Mouse (Mus musculus) MEL (cell line): ENCODE measurements at regions not wholly inside any gene's neighbourhood (a gene's known extent, or its start where the extent isn't known, plus 50 kb on each side); places are given as distances from the start of the nearest gene placed in this dataset.

ENCODE experiments used
- DNase-seq: peaks from one replicate; pipeline ENCODE4 v3.0.0; 2011; ENCODE audit warnings: low read depth, low spot score
- H3K27ac ChIP-seq: 2 replicates; pipeline ENCODE4 v1.5.1; 2012; ENCODE audit warnings: low read depth, mild to moderate bottlenecking, control low read depth, low read length, moderate library complexity; ENCODE audit not compliant: control insufficient read depth
- H3K27me3 ChIP-seq, 2 experiments: fragments of 150-350 bp in 1 of 2; sonication (generic) in 1 of 2; 2 replicates each; pipeline ENCODE4 v1.6.1; 2012; ENCODE audit warnings: low read length in 2 of 2, mild to moderate bottlenecking in 2 of 2, improper control_type of control experiment in 1 of 2, moderate library complexity in 1 of 2; ENCODE audit not compliant: insufficient read depth in 2 of 2, control insufficient read depth in 1 of 2
- H3K36me3 ChIP-seq, 2 experiments: 2 replicates each; pipeline ENCODE4 v1.6.1; 2012 to 2014; ENCODE audit warnings: low read length in 2 of 2, improper control_type of control experiment in 1 of 2, inconsistent platforms in 1 of 2, mild to moderate bottlenecking in 1 of 2; ENCODE audit not compliant: insufficient read depth in 2 of 2, control insufficient read depth in 1 of 2
- H3K4me1 ChIP-seq, 2 experiments: fragments of 150-350 bp in 1 of 2; sonication (generic) in 1 of 2; 2 replicates each; pipeline ENCODE4 v1.6.1; 2012; ENCODE audit warnings: low read length in 2 of 2, improper control_type of control experiment in 1 of 2, mild to moderate bottlenecking in 1 of 2; ENCODE audit not compliant: insufficient read depth in 2 of 2, control insufficient read depth in 1 of 2
- H3K4me3 ChIP-seq, 2 experiments: fragments of 150-350 bp in 1 of 2; sonication (generic) in 1 of 2; 2 replicates each; pipeline ENCODE4 v1.5.1; 2012; ENCODE audit warnings: low read depth in 2 of 2, low read length in 2 of 2, mild to moderate bottlenecking in 2 of 2, moderate library complexity in 2 of 2, control low read depth in 1 of 2, improper control_type of control experiment in 1 of 2; ENCODE audit not compliant: control insufficient read depth in 1 of 2, insufficient read depth in 1 of 2
- H3K79me2 ChIP-seq: 2 replicates; pipeline ENCODE4 v1.6.1; 2012; ENCODE audit warnings: mild to moderate bottlenecking, low read length, moderate library complexity; ENCODE audit not compliant: control insufficient read depth, poor library complexity, insufficient read depth
- H3K9ac ChIP-seq: 2 replicates; pipeline ENCODE4 v1.6.1; 2012; ENCODE audit warnings: low read depth, mild to moderate bottlenecking, control low read depth, low read length, moderate library complexity; ENCODE audit not compliant: control insufficient read depth, poor library complexity, severe bottlenecking
- H3K9me3 ChIP-seq: fragments of 150-350 bp; sonication (generic); replicated peaks from 2 replicates; pipeline ENCODE4 v1.6.1; 2012; ENCODE audit warnings: mild to moderate bottlenecking, low read length, improper control_type of control experiment, moderate library complexity; ENCODE audit not compliant: insufficient read depth
- CHD2 ChIP-seq: IDR thresholded peaks from 2 replicates; pipeline ENCODE4 v1.6.1; 2011; ENCODE audit warnings: low read length, improper control_type of control experiment
- CTCF ChIP-seq, 3 experiments: IDR thresholded peaks in 2 of 3; conservative IDR thresholded peaks in 1 of 3; 2 replicates each; pipeline ENCODE4 v1.5.1; 2011 to 2012; ENCODE audit warnings: low read length in 3 of 3, low read depth in 2 of 3, mild to moderate bottlenecking in 2 of 3, improper control_type of control experiment in 1 of 3, inconsistent platforms in 1 of 3, mixed read lengths in 1 of 3, moderate library complexity in 1 of 3; ENCODE audit not compliant: control insufficient read depth in 1 of 3, insufficient read depth in 1 of 3, poor library complexity in 1 of 3, severe bottlenecking in 1 of 3
- E2F4 ChIP-seq: IDR thresholded peaks from 2 replicates; pipeline ENCODE4 v1.6.1; 2011; ENCODE audit warnings: low read depth, low read length, improper control_type of control experiment, borderline replicate concordance
- ETS1 ChIP-seq: IDR thresholded peaks from 2 replicates; pipeline ENCODE4 v1.6.1; 2012; ENCODE audit warnings: low read depth, mild to moderate bottlenecking, inconsistent platforms, low read length, improper control_type of control experiment, moderate library complexity
- GATA1 ChIP-seq: IDR thresholded peaks from 2 replicates; pipeline ENCODE4 v1.6.1; 2011; ENCODE audit warnings: low read depth, low read length, improper control_type of control experiment
- HCFC1 ChIP-seq: IDR thresholded peaks from 2 replicates; pipeline ENCODE4 v1.6.1; 2012; ENCODE audit warnings: low read depth, mild to moderate bottlenecking, inconsistent platforms, low read length, improper control_type of control experiment, moderate library complexity
- JUND ChIP-seq: IDR thresholded peaks from 2 replicates; pipeline ENCODE4 v1.6.1; 2011; ENCODE audit warnings: low read depth, mild to moderate bottlenecking, improper control_type of control experiment, low read length
- KAT2A ChIP-seq: conservative IDR thresholded peaks from 2 replicates; pipeline ENCODE4 v1.6.1; 2012; ENCODE audit warnings: low read depth, low read length, improper control_type of control experiment, inconsistent platforms
- MAFK ChIP-seq: IDR thresholded peaks from 2 replicates; pipeline ENCODE4 v1.6.1; 2011; ENCODE audit warnings: low read depth, mild to moderate bottlenecking, low read length, improper control_type of control experiment, borderline replicate concordance
- MXI1 ChIP-seq: IDR thresholded peaks from 2 replicates; pipeline ENCODE4 v1.6.1; 2011; ENCODE audit warnings: mild to moderate bottlenecking, low read depth, low read length, improper control_type of control experiment
- MYC ChIP-seq: IDR thresholded peaks from 2 replicates; pipeline ENCODE4 v1.6.1; 2011; ENCODE audit warnings: low read depth, mild to moderate bottlenecking, low read length, improper control_type of control experiment, moderate library complexity
- RAD21 ChIP-seq: IDR thresholded peaks from 2 replicates; pipeline ENCODE4 v1.6.1; 2011; ENCODE audit warnings: mild to moderate bottlenecking, low read depth, low read length, improper control_type of control experiment
- SMC3 ChIP-seq: IDR thresholded peaks from 2 replicates; pipeline ENCODE4 v1.6.1; 2011; ENCODE audit warnings: low read depth, low read length, improper control_type of control experiment
- UBTF ChIP-seq: IDR thresholded peaks from 2 replicates; pipeline ENCODE4 v1.6.1; 2012; ENCODE audit warnings: low read depth, mild to moderate bottlenecking, inconsistent platforms, low read length, improper control_type of control experiment, moderate library complexity, borderline replicate concordance; ENCODE audit not compliant: insufficient read depth
- USF1 ChIP-seq: IDR thresholded peaks from 2 replicates; pipeline ENCODE4 v1.6.1; 2014; ENCODE audit warnings: low read depth, mild to moderate bottlenecking, inconsistent platforms, low read length, improper control_type of control experiment, moderate library complexity
- USF2 ChIP-seq, 2 experiments: IDR thresholded peaks; 2 replicates each; pipeline ENCODE4 v1.6.1; 2011 to 2012; ENCODE audit warnings: improper control_type of control experiment in 2 of 2, low read length in 2 of 2, borderline replicate concordance in 1 of 2, inconsistent platforms in 1 of 2, low read depth in 1 of 2, mild to moderate bottlenecking in 1 of 2; ENCODE audit not compliant: insufficient read depth in 1 of 2

DNA sequence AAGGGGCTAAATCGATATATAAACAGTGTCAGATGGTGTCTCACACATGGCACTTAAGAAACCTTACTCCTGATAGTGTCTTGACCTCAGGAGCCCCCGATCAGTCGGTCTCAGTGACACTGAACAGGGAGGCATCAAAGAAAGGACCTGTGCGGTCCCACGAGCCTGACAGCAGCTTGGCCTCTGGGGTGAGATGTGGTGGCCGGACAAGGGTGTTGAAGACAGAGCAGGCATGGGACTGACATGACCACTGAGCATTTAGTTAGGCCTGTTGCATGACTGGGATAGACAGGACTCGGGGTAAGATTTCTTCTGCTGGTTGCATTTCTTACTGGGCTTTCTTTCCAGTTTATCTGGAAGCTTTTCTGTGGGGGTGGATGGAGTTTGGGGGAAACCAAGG lies 99.3 kb upstream of the Jag1 start:
- H3K36me3 ChIP-seq, result no peaks in the 10 kb centered on the region
- TF ChIP-seq MYC (no peak), ETS1 (no peak), RAD21 (no peak), USF2 (IDR thresholded peaks at IDR 0.05; ENCODE audit: borderline replicate concordance in 1 of 2, insufficient read depth in 1 of 2, low read depth in 1 of 2, low read length in 2 of 2) (no peak), CTCF (IDR thresholded peaks at IDR 0.05 in 2 of 3, conservative IDR thresholded peaks at IDR 0.05 in 1 of 3; ENCODE audit: control insufficient read depth in 1 of 3, insufficient read depth in 1 of 3, low read depth in 2 of 3, low read length in 3 of 3, poor library complexity in 1 of 3, severe bottlenecking in 1 of 3) (no peak), USF1 (no peak), SMC3 (no peak), E2F4 (no peak), JUND (no peak), GATA1 (no peak), MXI1 (no peak), UBTF (no peak), MAFK (no peak), KAT2A (no peak), HCFC1 (no peak)
- H3K27me3 ChIP-seq, result no peaks in the 10 kb centered on the region
- H3K27ac ChIP-seq, result no peak overlapping the region
- H3K79me2 ChIP-seq, result no peaks in the 10 kb centered on the region
- H3K9me3 ChIP-seq, result no peaks in the 10 kb centered on the region
- no peak overlapping the region for H3K4me3 ChIP-seq
- no peak overlapping the region for H3K9ac ChIP-seq
- no peak for DNase-seq
- no peaks in the 10 kb centered on the region for H3K4me1 ChIP-seq

GRCm38 (mm10) chr2:137207846-137208245 lies 91.4 kb upstream of the Jag1 start:
- Histone ChIP-seq H3K4me3 (no peak overlapping the region), H3K36me3 (no peaks in the 10 kb centered on the region), H3K27me3 (no peaks in the 10 kb centered on the region), H3K9me3 (no peaks in the 10 kb centered on the region), H3K4me1 (no peaks in the 10 kb centered on the region), H3K27ac (no peak overlapping the region)
- no peak for DNase-seq
- TF ChIP-seq CHD2, result no peak
- TF ChIP-seq, all 39 proteins: peak for 0
- Histone ChIP-seq H3K9ac (no peak overlapping the region), H3K79me2 (no peaks in the 10 kb centered on the region)
